Mouse (Mus musculus): Measurements from ENCODE around the gene Cckbr. TPM values are rescaled to one million over a fixed set of nuclear protein-coding genes. Genes with fewer than 3 reads are reported as not detected.

The Cckbr gene
- total and polyA plus RNA-seq, 3 experiments: not detected

DNA sequence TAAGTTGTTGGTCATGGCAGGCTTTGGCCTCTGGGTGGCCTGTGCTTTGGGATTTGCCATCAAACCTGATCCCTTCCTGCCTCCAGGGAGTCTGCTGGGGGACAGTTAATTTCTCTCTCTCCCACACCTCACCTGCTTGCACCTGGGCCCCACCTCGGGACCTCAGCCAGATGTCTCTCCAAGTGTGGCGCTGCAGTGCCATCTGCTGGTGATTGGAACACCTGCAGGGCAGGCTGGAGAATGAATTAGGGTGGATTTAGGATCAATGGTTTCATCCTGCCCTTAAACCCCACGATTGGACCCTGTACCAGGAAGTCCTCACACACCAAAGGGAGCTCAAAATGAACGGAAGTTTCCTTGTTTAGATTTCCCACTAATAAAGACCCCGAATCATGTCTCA is 89.6 kb downstream of the Cckbr start:
- peak; percentile 44 for DNase-seq (ENCODE audit: low read depth, low spot score)
- H3K36me3 ChIP-seq (ENCODE audit: control insufficient read depth in 1 of 2, insufficient read depth in 2 of 2, low read length in 2 of 2): no peaks in the 10 kb centered on the region
- H3K4me1 ChIP-seq (ENCODE audit: control insufficient read depth in 1 of 2, insufficient read depth in 2 of 2, low read length in 2 of 2): no peaks in the 10 kb centered on the region
- no peak overlapping the region for H3K4me3 ChIP-seq (ENCODE audit: control insufficient read depth in 1 of 2, insufficient read depth in 1 of 2, low read depth in 2 of 2, low read length in 2 of 2)
- no peaks in the 10 kb centered on the region for H3K79me2 ChIP-seq (ENCODE audit: control insufficient read depth, insufficient read depth, low read length, poor library complexity)
- H3K9me3 ChIP-seq (replicated peaks; ENCODE audit: insufficient read depth, low read length): no peaks in the 10 kb centered on the region
- H3K9ac ChIP-seq (ENCODE audit: control insufficient read depth, low read depth, low read length, poor library complexity, severe bottlenecking): no peak overlapping the region
- TF ChIP-seq SMC3 (IDR thresholded peaks at IDR 0.05; ENCODE audit: low read depth, low read length) (peak; percentile 72), CTCF (IDR thresholded peaks at IDR 0.05 in 2 of 3, conservative IDR thresholded peaks at IDR 0.05 in 1 of 3; ENCODE audit: control insufficient read depth in 1 of 3, insufficient read depth in 1 of 3, low read depth in 2 of 3, low read length in 3 of 3, poor library complexity in 1 of 3, severe bottlenecking in 1 of 3) (peak; percentile 78 to 92 (median 88)), SIN3A (IDR thresholded peaks at IDR 0.05; ENCODE audit: low read length) (no peak), RAD21 (IDR thresholded peaks at IDR 0.05; ENCODE audit: low read depth, low read length) (peak; percentile 80), ZC3H11A (IDR thresholded peaks at IDR 0.05; ENCODE audit: low read depth, low read length) (peak; percentile 62; the same call in 1 of the 2 replicates)
- H3K27ac ChIP-seq (ENCODE audit: control insufficient read depth, low read depth, low read length): no peak overlapping the region
- peaks cover 0 to 4% of the 10 kb centered on the region in 2 experiments; a peak in 2 of 4 replicates for H3K27me3 ChIP-seq (ENCODE audit: control insufficient read depth in 1 of 2, insufficient read depth in 2 of 2, low read length in 2 of 2)

DNA sequence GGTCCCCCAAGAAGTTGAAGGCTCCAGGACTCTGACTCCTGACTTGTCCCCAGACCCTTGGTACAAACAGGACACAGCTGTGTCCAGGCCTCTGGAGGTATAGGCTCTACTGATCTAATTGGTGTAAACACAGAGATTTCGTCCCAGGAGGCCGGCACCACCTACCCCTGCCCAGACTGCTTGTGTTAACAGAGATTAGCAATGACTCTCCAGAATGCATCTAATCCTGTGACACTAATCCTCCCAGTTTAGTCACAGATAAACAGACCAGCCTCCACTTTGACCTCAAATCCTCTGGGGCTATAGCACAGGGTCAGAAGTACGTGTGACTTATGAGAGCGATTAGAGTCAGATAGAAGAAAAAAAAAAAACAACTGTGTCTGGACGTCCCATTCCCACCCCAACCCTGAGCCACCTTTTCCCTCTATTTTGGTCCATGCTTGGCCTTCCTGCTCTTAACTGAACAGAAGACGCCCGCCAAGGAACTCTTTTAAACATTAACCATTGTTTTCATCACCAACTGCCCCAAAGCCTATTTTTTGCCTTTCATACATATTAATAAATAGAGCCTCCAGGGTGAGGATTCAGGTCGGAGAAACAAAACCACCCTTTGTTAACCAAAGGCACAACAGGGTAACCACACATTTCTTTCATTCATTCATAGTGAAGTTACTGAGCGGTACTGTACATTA is 91.3 kb downstream of the Cckbr start:
- TF ChIP-seq POLR2AphosphoS2 (IDR thresholded peaks at IDR 0.05; ENCODE audit: low read length): no peak
- TF ChIP-seq CTCF (IDR thresholded peaks at IDR 0.05 in 2 of 3, conservative IDR thresholded peaks at IDR 0.05 in 1 of 3; ENCODE audit: control insufficient read depth in 1 of 3, insufficient read depth in 1 of 3, low read depth in 2 of 3, low read length in 3 of 3, poor library complexity in 1 of 3, severe bottlenecking in 1 of 3): no peak
- TF ChIP-seq TBP (IDR thresholded peaks at IDR 0.05; ENCODE audit: low read depth, low read length): no peak
- no peak for TF ChIP-seq USF2 (IDR thresholded peaks at IDR 0.05; ENCODE audit: borderline replicate concordance in 1 of 2, insufficient read depth in 1 of 2, low read depth in 1 of 2, low read length in 2 of 2)
- H3K4me1 ChIP-seq (ENCODE audit: control insufficient read depth in 1 of 2, insufficient read depth in 2 of 2, low read length in 2 of 2): no peaks in the 10 kb centered on the region

GRCm38 (mm10) chr7:105519336-105519735 is 93.8 kb downstream of the Cckbr start:
- Histone ChIP-seq H3K4me3 (ENCODE audit: control insufficient read depth in 1 of 2, insufficient read depth in 1 of 2, low read depth in 2 of 2, low read length in 2 of 2) (no peak overlapping the region), H3K4me1 (ENCODE audit: control insufficient read depth in 1 of 2, insufficient read depth in 2 of 2, low read length in 2 of 2) (no peaks in the 10 kb centered on the region), H3K9ac (ENCODE audit: control insufficient read depth, low read depth, low read length, poor library complexity, severe bottlenecking) (no peak overlapping the region), H3K79me2 (ENCODE audit: control insufficient read depth, insufficient read depth, low read length, poor library complexity) (no peaks in the 10 kb centered on the region), H3K36me3 (ENCODE audit: control insufficient read depth in 1 of 2, insufficient read depth in 2 of 2, low read length in 2 of 2) (no peaks in the 10 kb centered on the region), H3K27me3 (ENCODE audit: control insufficient read depth in 1 of 2, insufficient read depth in 2 of 2, low read length in 2 of 2) (peaks cover 0 to 8% of the 10 kb centered on the region in 2 experiments; a peak in 3 of 4 replicates), H3K9me3 (replicated peaks; ENCODE audit: insufficient read depth, low read length) (no peaks in the 10 kb centered on the region), H3K27ac (ENCODE audit: control insufficient read depth, low read depth, low read length) (no peak overlapping the region)
- no peak for DNase-seq (ENCODE audit: low read depth, low spot score)
- TF ChIP-seq GATA1 (IDR thresholded peaks at IDR 0.05; ENCODE audit: low read depth, low read length): no peak

More for the DNA sequence above, 91.3 kb downstream of the Cckbr start:
- DNase-seq (ENCODE audit: low read depth, low spot score): no peak
- H3K9ac ChIP-seq (ENCODE audit: control insufficient read depth, low read depth, low read length, poor library complexity, severe bottlenecking): no peak overlapping the region
- H3K27ac ChIP-seq (ENCODE audit: control insufficient read depth, low read depth, low read length): no peak overlapping the region
- H3K4me3 ChIP-seq (ENCODE audit: control insufficient read depth in 1 of 2, insufficient read depth in 1 of 2, low read depth in 2 of 2, low read length in 2 of 2): no peak overlapping the region
- H3K27me3 ChIP-seq (ENCODE audit: control insufficient read depth in 1 of 2, insufficient read depth in 2 of 2, low read length in 2 of 2): peaks cover 0 to 8% of the 10 kb centered on the region in 2 experiments; a peak in 3 of 4 replicates
- H3K79me2 ChIP-seq (ENCODE audit: control insufficient read depth, insufficient read depth, low read length, poor library complexity): no peaks in the 10 kb centered on the region
- H3K9me3 ChIP-seq (replicated peaks; ENCODE audit: insufficient read depth, low read length): no peaks in the 10 kb centered on the region
- H3K36me3 ChIP-seq (ENCODE audit: control insufficient read depth in 1 of 2, insufficient read depth in 2 of 2, low read length in 2 of 2): no peaks in the 10 kb centered on the region
